Mouse (Mus musculus): ENCODE measurements around the gene Fiz1.
"Not testable (repeated sequence)": the region's sequence is repeated elsewhere in the genome, so short reads cannot be mapped to it uniquely, and the experiment has no call there.

The Fiz1 gene

DNA sequence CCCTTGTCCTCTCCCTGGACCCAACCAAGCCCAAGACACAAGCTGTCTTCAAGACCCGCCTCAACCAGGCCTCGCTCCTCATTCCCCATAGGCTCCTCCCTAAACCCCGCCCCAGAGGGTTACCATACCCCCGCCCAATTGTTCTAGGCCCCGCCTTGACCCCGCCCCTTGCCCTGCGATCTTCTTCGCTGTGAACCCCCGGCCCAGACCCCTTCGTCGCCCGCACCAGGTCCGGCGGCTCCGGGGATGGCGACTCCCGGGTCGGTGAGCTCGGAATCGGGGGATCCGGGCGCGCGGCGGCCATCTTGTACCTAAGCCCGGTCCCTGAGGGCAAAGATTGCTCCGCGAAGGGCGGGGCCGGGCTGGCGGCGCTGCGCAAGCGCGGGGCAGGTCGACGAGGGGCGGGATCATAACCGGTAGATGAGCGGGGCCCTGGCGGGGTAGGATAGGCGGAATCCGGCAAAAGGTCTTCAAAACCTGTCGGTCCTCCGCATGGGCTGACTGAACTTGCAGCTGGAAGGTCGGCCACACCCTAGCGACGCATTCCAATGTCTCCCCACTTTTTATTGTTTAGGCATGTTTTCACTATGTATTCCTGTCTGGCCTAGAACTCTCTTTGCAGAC, 23.7 kb upstream of the Fiz1 start, which contains the start of gene Zfp784:
Gene Zfp784, minus strand, starts transcription at position 338 of the 624 bp plus-strand sequence.
- DNase-seq (ENCODE audit: low spot score in 2 of 2): peak; percentile 72 to 93

DNA sequence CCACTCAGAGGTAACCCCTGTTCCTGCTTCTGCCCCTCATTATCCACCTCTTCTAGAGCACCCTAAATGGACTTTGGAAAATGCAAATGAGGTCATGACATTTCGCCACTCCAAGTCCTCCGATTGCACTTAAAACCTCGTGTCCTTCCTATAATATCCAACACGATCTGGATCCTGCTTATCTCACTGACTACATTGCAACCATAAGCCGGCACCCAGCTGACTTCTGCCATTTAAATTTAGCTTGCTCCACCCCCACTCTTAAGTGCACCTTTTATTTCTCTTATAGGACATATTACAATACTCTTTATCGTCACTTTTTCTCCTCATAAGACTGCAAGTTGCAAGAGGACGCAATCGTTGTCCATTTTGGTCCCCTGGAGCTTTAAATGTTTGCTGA, 23.0 kb upstream of the Fiz1 start:
- DNase-seq (ENCODE audit: low spot score in 2 of 2): no peak

- DNase-seq (ENCODE audit: low spot score in 2 of 2): no peak
Measured at GRCm38 (mm10) chr7:5037026-5037425, 22.5 kb upstream of the Fiz1 start.

DNA sequence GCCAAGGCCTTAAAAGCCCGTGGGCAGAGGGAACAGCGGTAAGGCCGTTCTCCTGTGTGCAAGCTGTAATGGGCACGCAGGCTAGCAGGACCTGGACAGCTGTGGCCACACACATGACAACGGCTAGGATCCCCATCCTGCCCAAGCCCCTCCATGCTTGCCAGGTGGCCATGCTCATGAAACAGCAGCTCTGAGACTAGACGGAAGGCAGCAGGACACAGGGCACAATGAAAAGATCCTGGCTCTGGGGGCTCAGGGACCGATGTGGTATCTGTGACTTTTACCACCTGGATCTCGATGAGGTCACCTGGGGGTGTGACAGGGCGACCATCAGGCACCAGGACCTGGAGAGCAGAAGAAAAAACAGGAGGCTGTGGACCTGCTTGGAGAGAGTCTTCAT, 21.6 kb upstream of the Fiz1 start:
- DNase-seq (ENCODE audit: low spot score in 2 of 2): no peak

DNA sequence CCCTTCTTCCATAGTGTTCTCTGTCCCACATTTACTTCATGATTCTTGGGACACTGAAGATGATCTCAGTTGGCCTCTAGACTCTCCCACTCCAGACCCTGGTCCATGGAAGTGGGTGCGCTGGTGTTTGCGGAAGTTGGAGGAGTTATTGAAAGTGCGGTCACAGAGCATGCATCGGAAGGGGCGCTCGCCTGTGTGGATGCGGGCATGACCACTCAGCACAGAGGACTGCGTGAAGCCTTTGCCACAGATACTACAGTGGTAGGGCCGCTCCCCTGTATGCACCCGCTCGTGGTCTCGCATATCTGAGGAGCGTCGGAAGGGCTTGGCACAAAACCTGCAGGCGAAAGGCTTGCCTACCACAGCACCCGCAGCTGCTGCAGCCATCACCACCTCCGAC, 21.1 kb upstream of the Fiz1 start:
- DNase-seq (ENCODE audit: low spot score in 2 of 2): no peak

DNA sequence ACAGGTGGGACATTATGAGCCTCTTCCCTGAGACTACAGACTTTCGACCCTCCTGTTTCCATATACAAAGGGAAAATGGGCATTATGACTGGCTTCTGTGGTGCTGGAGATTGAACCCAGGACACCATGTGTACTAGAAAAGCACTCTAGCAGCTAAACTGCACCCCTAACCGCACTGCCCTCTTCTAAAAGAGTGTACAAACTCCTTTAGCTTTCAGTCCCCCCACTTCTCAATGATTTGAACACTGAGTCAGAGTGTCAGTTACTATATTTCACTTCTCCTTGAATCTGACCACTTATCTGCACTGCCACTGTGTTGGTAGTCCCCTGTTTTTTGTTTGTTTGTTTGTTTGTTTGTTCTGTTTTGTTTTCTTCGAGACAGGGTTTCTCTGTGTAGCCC, 19.3 kb upstream of the Fiz1 start, which contains the start of gene 4632433K11Rik:
Gene 4632433K11Rik, plus strand, starts transcription at position 301 of the 400 bp plus-strand sequence.
- DNase-seq (ENCODE audit: low spot score in 2 of 2): no peak

- DNase-seq (ENCODE audit: low spot score in 2 of 2): no peak
Measured at GRCm38 (mm10) chr7:5031496-5031895, 17.0 kb upstream of the Fiz1 start.

GRCm38 (mm10) chr7:5030554-5031275, 16.2 kb upstream of the Fiz1 start:
- DNase-seq (ENCODE audit: low spot score in 2 of 2): no peak

DNA sequence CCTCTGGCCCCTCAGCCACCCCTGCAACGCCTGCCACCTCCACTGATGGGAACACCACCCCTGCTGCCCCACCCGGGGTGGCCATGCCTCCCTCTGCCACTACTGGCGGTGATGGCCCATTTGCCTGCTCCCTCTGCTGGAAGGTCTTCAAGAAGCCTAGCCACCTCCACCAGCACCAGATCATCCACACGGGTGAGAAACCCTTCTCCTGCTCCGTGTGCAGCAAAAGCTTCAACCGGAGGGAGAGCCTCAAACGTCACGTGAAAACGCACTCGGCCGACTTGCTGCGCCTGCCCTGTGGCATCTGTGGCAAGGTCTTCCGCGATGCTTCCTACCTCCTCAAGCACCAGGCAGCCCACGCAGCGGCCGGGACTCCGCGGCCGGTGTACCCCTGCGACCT, 15.4 kb upstream of the Fiz1 start:
- DNase-seq (ENCODE audit: low spot score in 2 of 2): no peak

DNA sequence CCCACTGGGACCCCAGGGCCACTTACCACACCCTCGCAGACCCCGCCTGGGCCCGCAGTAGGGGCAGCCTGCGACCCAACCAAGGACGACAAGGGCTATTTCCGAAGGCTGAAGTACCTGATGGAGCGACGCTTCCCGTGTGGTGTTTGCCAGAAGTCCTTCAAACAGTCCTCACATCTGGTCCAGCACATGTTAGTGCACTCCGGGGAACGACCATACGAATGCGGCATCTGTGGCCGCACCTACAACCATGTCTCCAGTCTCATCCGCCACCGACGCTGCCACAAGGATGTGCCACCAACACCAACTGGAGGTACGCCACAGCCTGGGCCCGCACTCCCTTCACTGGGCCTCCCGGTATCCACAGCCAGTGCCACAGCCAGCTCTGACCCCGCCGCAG, 15.0 kb upstream of the Fiz1 start:
- DNase-seq (ENCODE audit: low spot score in 2 of 2): no peak

GRCm38 (mm10) chr7:5021197-5021596, 6.7 kb upstream of the Fiz1 start:
- DNase-seq (ENCODE audit: low spot score in 2 of 2): no peak

DNA sequence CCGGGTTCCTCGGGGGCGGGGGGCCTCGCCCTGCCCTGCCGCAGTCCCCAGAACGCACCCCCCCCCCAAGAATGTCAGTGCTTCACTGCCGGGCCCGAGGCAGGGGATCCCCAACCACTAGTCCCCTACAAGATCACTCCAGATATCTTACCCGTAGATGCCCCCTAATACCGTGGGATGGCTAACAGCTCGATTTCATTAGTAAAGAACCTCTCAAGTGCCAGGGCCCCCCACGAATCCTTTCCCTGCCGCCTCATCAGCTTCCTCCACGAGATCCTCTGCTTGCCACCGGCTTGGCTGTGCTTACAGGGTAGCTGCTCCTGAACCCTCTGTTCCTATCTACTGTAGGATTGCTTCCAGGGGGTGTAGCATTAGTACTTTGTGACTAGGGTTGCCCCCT, 6.2 kb upstream of the Fiz1 start:
- no peak for DNase-seq (ENCODE audit: low spot score in 2 of 2)

GRCm38 (mm10) chr7:5020000-5020681, 5.6 kb upstream of the Fiz1 start, which contains the start of the genes Zfp865 and Ccdc106:
TSS of gene Zfp865 (plus strand) at chr7:5020376.
TSS of gene Ccdc106 (plus strand) at chr7:5020553.
- peak; percentile 97 to 98 for DNase-seq (ENCODE audit: low spot score in 2 of 2)

GRCm38 (mm10) chr7:5019576-5019975, 5.1 kb upstream of the Fiz1 start:
- not testable (repeated sequence) for DNase-seq (ENCODE audit: low spot score in 2 of 2)

- no peak for DNase-seq (ENCODE audit: low spot score in 2 of 2)
Measured at GRCm38 (mm10) chr7:5017931-5018330, 3.4 kb upstream of the Fiz1 start.

DNA sequence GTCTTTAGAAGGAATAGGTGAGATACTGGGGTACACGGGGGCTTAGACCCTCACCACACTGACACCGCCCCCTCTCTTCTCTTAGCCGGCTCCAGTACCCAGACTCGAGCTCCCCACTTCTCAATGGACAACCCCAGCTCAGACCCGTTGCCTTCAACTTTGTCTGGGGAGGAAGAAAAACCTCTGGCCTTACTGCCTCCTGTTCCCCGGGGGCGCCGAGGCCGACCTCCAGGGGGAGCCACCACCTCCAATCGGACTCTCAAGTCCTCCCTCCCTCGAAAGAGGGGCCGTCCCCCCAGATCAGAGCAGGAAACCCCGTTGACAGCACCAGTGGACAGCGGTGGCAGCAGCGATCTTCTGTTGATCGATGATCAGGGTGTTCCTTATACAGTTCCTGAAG, 2.9 kb upstream of the Fiz1 start:
- no peak for DNase-seq (ENCODE audit: low spot score in 2 of 2)

DNA sequence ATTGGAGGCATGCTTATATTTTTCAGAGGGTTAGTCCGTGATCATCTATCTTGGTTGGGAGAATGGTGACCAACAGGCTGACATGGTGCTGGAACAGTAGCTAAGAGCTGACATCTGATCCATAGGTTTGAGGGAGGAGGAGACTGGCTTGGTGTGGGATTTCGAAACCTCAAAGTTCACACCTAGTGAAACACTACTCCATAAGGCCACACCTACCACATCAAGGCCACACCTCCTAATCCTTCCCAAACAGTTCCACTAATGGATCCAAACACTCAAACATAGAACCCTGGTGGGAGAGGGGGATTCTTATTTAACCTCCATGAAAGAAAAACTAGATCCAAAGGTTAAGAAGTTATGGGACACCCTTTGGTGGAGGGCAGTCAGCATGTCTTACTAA, 2.4 kb upstream of the Fiz1 start:
- DNase-seq (ENCODE audit: low spot score in 2 of 2): no peak

DNA sequence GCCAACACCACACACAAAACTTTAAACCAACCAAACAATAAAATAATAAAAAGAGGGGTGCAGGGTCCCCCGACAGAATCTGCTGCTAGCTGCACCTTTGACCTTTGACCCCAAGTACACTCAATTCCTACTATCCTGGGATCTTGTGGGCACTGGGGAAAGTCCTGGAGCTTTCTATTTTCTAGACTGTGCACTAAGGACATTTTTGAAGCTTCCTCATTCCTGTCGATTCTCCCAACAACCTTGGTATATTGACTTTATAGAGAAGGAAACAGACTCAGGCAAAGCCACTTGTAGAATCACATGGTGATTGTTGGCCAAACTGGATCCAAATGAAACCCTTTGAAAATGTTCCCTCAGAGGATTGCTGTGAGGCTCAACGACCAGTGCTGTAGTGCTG, 1.6 kb upstream of the Fiz1 start:
- DNase-seq (ENCODE audit: low spot score in 2 of 2): no peak

DNA sequence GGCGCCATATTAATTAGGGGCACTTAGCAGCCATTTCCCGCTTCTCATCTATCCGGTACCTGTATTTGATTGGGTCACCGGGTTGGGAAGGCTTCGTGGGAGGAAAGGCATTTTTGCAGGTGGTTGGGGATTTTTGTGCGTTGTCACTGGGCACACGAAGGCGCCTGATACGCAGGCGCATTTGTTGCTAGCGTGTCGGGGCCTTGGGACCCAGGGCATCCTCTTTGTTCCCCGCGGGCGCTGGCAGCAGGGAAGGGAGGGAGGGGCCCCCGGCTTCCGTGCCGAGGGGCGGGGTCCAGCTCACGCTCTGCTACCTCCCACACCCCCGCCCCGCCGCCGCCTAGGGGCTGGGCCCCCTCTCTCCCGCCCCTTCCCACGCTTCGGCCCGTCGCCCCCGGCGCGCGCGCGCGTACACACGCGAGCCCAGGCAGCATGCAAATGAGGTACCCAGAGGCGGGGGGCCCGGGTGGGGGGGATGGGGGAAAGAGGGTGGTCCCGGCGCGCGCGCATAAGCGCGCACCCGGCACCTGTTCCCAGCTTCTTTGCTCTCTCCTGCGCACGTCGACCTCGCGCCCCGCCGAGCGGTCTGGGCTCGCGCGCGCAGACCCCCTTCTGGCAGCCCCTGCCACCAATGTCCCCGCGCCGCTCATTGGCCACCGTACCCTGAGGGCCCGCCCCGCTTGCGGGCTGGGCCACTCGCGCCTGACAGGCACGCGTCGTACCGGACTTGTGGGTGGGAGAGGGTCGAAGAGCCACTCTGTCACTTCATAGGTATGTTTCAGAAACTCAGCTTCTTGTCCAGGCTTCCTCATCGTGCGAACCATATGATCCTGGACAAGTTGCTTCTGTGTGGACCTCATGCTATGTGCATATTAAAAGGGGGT, 863 bp upstream of the Fiz1 start, which contains the start of gene Gm44973:
Gene Gm44973, plus strand, starts transcription at position 379 of the 884 bp plus-strand sequence.
- DNase-seq (ENCODE audit: low spot score in 2 of 2): peak; percentile 85 to 93

DNA sequence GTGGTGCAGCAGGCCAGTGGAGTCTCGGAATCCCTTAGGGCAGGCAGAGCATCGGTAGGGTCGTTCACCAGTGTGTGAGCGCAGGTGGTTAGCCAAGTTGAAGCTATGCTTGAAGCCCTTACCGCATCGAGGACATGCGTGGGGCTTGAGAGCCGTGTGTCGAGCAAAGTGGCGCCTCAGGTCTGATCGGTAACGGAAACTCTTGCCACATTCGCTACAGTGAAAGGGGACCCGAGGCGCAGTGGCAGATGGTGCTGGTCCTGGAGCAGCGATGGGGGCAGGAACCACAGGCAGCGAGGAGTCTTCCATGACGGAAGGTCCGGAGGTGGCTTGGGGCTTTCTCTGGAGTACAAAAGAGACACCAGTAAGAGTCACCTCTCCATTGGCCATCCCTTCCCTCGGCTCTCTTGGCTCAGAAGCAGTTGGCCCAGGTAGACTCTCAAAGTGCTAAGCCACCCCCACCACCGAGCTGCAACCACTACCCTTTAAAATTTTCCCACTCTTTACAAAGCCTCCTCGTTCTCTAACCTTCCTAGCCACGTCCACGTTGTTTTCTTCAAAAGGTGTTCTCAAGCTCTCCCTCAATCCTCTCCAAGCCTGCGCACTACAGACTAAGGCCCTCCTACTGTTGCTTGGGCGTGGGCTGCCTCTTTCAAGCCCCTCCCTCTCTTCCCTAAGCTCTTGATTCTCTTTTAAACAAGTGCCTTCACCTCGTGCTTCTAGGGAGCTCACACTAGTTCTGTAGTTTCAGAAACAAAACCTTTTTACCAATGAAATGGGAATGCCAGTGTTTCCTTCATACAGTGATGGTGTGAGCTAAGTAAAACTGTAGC, 1.6 kb downstream of the Fiz1 start:
- DNase-seq (ENCODE audit: low spot score in 2 of 2): no peak

DNA sequence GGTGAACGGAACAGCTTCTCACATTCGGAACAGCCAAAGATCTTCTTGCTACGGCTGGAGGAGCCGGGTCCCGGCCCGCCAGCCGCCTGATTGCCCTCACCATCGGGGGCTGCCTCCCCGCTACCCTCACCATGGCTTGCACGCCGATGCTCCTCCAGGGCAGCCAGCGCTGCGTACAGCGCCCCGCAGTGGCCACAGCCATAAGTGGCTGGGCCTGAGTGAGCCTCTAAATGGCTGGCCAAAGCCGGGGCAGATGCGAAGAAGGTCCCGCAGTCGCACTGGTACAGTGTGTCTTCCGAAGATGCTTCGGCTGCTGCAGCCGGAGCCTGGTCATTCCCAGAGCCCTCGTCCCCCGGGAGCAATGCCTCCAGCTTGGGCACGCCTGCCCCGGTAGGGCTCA, 6.3 kb downstream of the Fiz1 start:
- DNase-seq (ENCODE audit: low spot score in 2 of 2): no peak

Data from cerebellum, postnatal 4 days (tissue).